Mouse (Mus musculus): ENCODE results near the gene Fn1. TPM values are rescaled to one million over a fixed set of nuclear protein-coding genes. Genes with fewer than 3 reads are reported as not detected.

The Fn1 gene
- polyA plus RNA-seq, 1 experiment from 2014 or later = 74.2 TPM

DNA sequence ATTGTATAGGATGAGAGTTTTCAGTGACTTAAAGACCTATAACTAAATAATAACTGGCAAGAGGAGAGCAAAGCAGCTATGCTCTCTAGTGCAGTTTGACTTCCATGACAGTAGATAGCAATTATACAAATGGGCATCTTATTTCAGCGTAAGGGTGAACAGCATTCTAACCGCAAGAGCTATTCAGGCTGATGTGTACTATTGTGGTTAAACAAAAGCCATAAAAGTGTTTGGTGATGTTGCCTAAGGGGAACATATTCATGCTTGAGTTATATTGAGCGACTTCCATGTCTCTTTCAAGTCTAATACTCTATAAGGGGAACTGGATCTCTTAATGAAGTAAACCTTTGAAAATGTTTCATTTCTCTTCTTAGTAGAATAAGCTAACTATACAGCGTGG, 21.3 kb upstream of the Fn1 start:
- no peak overlapping the region for H3K4me3 ChIP-seq (ENCODE audit: low read depth, low read length)
- H3K9ac ChIP-seq (ENCODE audit: low read length) = no peak overlapping the region
- DNase-seq (ENCODE audit: low spot score) = no peak
- no peaks in the 10 kb centered on the region for H3K27me3 ChIP-seq (ENCODE audit: control insufficient read depth, insufficient read depth, low read length)
- ATAC-seq (ENCODE audit: low FRiP score, low TSS enrichment) = no peak
- TF ChIP-seq CTCF (IDR thresholded peaks at IDR 0.05; ENCODE audit: low read depth) (no peak), EP300 (optimal IDR thresholded peaks at IDR 0.05) (no peak)
- no peaks in the 10 kb centered on the region for H3K9me3 ChIP-seq (ENCODE audit: control insufficient read depth, low read length)
- H3K4me2 ChIP-seq (replicated peaks; ENCODE audit: low read depth) = no peak overlapping the region
- no peak overlapping the region for H3K27ac ChIP-seq (replicated peaks)
- 89% methylated on average over 4 of the region's 4 CpGs for WGBS
- no peaks in the 10 kb centered on the region for H3K4me1 ChIP-seq (replicated peaks; ENCODE audit: control insufficient read depth, insufficient read depth)
- no peaks in the 10 kb centered on the region for H3K36me3 ChIP-seq (ENCODE audit: control insufficient read depth, insufficient read depth, low read length)

DNA sequence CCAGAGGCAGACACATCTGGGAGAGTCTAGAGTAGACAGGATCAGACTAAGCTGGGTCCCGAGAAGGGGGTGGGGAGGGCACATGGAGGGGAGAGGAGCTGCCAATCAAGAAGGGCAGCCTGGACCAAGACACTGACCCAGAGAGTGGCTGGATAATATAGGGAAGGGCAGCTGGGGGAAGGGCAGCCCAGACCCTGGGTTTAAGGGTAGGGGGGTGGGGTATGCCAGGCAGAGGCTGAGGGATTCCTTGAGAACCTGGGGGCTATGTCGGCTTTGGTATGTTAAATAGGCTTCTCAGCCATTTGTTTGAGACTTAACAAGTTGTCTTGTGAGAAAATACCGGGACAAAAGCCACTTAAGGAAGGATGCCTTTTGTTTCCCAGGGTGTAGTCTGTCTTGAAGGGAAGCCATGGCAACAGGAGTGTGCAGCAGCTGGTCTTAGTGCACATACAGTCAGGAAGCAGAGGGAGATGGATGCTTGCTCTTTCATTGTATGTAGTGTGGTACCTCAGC, 20.5 kb upstream of the Fn1 start:
- Histone ChIP-seq H3K4me3 (ENCODE audit: low read depth, low read length) (no peak overlapping the region), H3K9ac (ENCODE audit: low read length) (no peak overlapping the region), H3K4me1 (replicated peaks; ENCODE audit: control insufficient read depth, insufficient read depth) (no peaks in the 10 kb centered on the region), H3K27ac (replicated peaks) (no peak overlapping the region), H3K9me3 (ENCODE audit: control insufficient read depth, low read length) (no peaks in the 10 kb centered on the region), H3K4me2 (replicated peaks; ENCODE audit: low read depth) (no peak overlapping the region), H3K27me3 (ENCODE audit: control insufficient read depth, insufficient read depth, low read length) (no peaks in the 10 kb centered on the region), H3K36me3 (ENCODE audit: control insufficient read depth, insufficient read depth, low read length) (no peaks in the 10 kb centered on the region)
- no peak for TF ChIP-seq CTCF (IDR thresholded peaks at IDR 0.05; ENCODE audit: low read depth)
- no peak for TF ChIP-seq EP300 (optimal IDR thresholded peaks at IDR 0.05)
- no peak for ATAC-seq (ENCODE audit: low FRiP score, low TSS enrichment)
- no peak for DNase-seq (ENCODE audit: low spot score)
- 18% methylated on average over 3 of the region's 3 CpGs for WGBS

DNA sequence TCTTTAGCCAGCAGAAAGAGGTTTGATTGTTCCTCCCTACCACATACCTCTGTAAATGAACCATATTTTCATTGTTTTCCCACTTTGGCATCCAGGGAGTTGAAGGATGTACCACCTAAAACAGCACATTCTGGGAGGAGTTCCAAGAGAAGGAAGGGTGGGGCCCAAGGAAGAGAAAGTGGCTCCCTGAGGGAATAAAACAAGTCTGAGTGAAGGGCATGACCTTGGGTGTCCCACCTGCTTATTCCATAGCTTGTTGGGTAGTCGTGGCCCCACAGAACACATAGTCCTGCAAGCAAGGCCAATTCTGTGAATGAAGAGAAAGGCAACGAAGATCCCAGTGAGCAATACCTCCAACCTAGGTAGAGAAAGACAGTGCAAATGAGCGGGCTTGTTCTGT, 19.3 kb upstream of the Fn1 start:
- TF ChIP-seq CTCF (IDR thresholded peaks at IDR 0.05; ENCODE audit: low read depth) = no peak
- no peak for TF ChIP-seq EP300 (optimal IDR thresholded peaks at IDR 0.05)
- DNase-seq (ENCODE audit: low spot score) (no peak), ATAC-seq (ENCODE audit: low FRiP score, low TSS enrichment) (no peak)
- Histone ChIP-seq H3K9ac (ENCODE audit: low read length) (no peak overlapping the region), H3K4me2 (replicated peaks; ENCODE audit: low read depth) (no peak overlapping the region), H3K4me1 (replicated peaks; ENCODE audit: control insufficient read depth, insufficient read depth) (no peaks in the 10 kb centered on the region), H3K9me3 (ENCODE audit: control insufficient read depth, low read length) (no peaks in the 10 kb centered on the region), H3K27ac (replicated peaks) (no peak overlapping the region), H3K27me3 (ENCODE audit: control insufficient read depth, insufficient read depth, low read length) (no peaks in the 10 kb centered on the region), H3K36me3 (ENCODE audit: control insufficient read depth, insufficient read depth, low read length) (no peaks in the 10 kb centered on the region), H3K4me3 (ENCODE audit: low read depth, low read length) (no peak overlapping the region)
- WGBS = 71% methylated on average over 3 of the region's 3 CpGs

DNA sequence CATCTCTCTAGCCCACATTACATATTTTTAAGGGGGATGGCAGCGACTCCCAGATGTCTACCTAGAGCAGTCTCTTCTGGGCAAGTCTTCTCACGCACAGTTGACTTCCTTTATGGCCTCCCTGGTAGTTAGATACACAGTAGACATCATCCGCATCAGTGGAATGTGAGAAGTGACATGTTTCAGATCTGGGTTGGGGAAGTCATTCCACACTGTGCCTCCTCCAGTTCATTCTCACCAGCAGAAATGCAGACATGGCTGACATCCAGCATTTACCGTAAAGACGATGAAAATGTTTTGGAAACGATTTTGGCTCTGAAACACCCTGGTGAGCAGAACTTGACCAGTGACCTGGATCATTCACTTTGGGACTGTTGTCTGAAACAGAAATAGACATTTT, 10.2 kb upstream of the Fn1 start:
- H3K27ac ChIP-seq (replicated peaks) = no peak overlapping the region
- no peak overlapping the region for H3K4me3 ChIP-seq (ENCODE audit: low read depth, low read length)
- ATAC-seq (ENCODE audit: low FRiP score, low TSS enrichment) (no peak), DNase-seq (ENCODE audit: low spot score) (no peak)
- WGBS = 89% methylated on average over 6 of the region's 6 CpGs
- H3K9me3 ChIP-seq (ENCODE audit: control insufficient read depth, low read length) = no peaks in the 10 kb centered on the region
- H3K4me2 ChIP-seq (replicated peaks; ENCODE audit: low read depth) = no peak overlapping the region
- no peaks in the 10 kb centered on the region for H3K27me3 ChIP-seq (ENCODE audit: control insufficient read depth, insufficient read depth, low read length)
- no peaks in the 10 kb centered on the region for H3K4me1 ChIP-seq (replicated peaks; ENCODE audit: control insufficient read depth, insufficient read depth)
- no peaks in the 10 kb centered on the region for H3K36me3 ChIP-seq (ENCODE audit: control insufficient read depth, insufficient read depth, low read length)
- TF ChIP-seq EP300 (optimal IDR thresholded peaks at IDR 0.05) = no peak
- TF ChIP-seq CTCF (IDR thresholded peaks at IDR 0.05; ENCODE audit: low read depth) = no peak
- H3K9ac ChIP-seq (ENCODE audit: low read length) = no peak overlapping the region

DNA sequence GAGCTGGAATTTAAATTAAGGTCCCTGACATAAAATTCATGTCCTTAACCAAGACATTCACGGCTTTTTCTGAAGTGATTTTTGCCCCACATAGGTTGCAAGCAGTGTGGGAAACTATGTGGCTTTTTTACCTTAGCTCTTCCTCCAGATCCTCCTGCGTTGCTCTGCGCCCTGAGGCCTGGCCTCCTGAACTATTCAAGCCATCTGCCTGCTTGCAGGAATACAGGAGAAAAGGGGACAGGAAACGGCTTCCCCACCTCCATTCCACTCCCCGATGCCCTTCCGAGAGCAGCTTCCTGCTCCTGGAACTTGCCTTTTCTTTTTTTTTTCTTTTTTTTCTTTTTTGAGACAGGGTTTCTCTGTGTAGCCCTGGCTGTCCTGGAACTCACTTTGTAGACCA, 5.6 kb upstream of the Fn1 start:
- Histone ChIP-seq H3K27me3 (ENCODE audit: control insufficient read depth, insufficient read depth, low read length) (no peaks in the 10 kb centered on the region), H3K4me3 (ENCODE audit: low read depth, low read length) (no peak overlapping the region), H3K9ac (ENCODE audit: low read length) (no peak overlapping the region), H3K36me3 (ENCODE audit: control insufficient read depth, insufficient read depth, low read length) (no peaks in the 10 kb centered on the region), H3K4me2 (replicated peaks; ENCODE audit: low read depth) (no peak overlapping the region), H3K27ac (replicated peaks) (no peak overlapping the region), H3K9me3 (ENCODE audit: control insufficient read depth, low read length) (no peaks in the 10 kb centered on the region), H3K4me1 (replicated peaks; ENCODE audit: control insufficient read depth, insufficient read depth) (no peaks in the 10 kb centered on the region)
- TF ChIP-seq EP300 (optimal IDR thresholded peaks at IDR 0.05) (no peak), CTCF (IDR thresholded peaks at IDR 0.05; ENCODE audit: low read depth) (no peak)
- 82% methylated on average over 6 of the region's 6 CpGs for WGBS
- DNase-seq (ENCODE audit: low spot score) (no peak), ATAC-seq (ENCODE audit: low FRiP score, low TSS enrichment) (no peak)

DNA sequence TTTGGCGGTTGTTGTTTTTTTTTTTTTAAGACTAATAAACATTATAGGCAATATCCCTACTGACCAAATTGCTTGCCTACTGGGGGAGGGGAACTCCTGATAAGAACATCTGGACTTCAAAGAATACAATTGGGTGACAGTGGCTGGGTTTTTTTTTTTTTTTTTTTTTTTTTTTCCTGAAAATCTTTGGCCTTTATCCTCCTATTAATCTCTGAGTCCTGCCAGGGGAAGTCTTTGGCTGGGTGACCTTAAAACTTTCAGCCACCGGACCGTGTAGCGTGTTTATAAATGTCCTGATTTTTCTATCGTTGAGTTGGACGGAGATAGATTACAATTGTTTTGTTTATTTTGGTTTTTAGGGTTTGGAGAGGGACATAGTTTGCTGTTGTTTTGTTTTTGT, 3.3 kb upstream of the Fn1 start:
- H3K4me1 ChIP-seq (replicated peaks; ENCODE audit: control insufficient read depth, insufficient read depth) = no peaks in the 10 kb centered on the region
- H3K9ac ChIP-seq (ENCODE audit: low read length) = no peak overlapping the region
- no peak for TF ChIP-seq CTCF (IDR thresholded peaks at IDR 0.05; ENCODE audit: low read depth)
- no peak for TF ChIP-seq EP300 (optimal IDR thresholded peaks at IDR 0.05)
- 56% methylated on average over 6 of the region's 6 CpGs for WGBS
- DNase-seq (ENCODE audit: low spot score) (no peak), ATAC-seq (ENCODE audit: low FRiP score, low TSS enrichment) (no peak)
- no peak overlapping the region for H3K4me2 ChIP-seq (replicated peaks; ENCODE audit: low read depth)
- H3K27me3 ChIP-seq (ENCODE audit: control insufficient read depth, insufficient read depth, low read length) = no peaks in the 10 kb centered on the region
- H3K9me3 ChIP-seq (ENCODE audit: control insufficient read depth, low read length) = no peaks in the 10 kb centered on the region
- H3K4me3 ChIP-seq (ENCODE audit: low read depth, low read length) = no peak overlapping the region
- H3K27ac ChIP-seq (replicated peaks) = no peak overlapping the region
- no peaks in the 10 kb centered on the region for H3K36me3 ChIP-seq (ENCODE audit: control insufficient read depth, insufficient read depth, low read length)
